Mouse (Mus musculus): ENCODE data around the gene Pfn3.

DNA sequence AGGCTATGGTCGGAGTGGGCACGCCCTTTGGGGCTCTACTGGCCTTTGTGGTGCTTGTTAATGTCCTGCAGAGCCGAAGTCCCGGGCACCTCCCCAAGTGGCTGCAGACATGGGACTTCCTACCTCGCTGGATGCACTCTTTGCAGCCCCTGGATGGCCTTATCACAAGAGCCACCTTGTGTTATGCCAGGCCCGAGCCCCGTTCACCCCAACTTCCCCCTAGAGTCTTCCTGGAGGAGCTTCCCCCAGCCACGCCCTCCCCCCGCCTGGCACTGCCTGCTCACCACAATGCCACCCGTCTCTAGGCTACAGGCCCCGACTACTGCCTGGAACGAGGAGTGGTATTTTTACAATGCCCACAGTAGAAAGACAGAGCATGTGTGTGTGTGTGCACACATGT, 1.7 kb downstream of the Pfn3 start:
- TF ChIP-seq EP300 (IDR thresholded peaks at IDR 0.05): no peak
- TF ChIP-seq CTCF (IDR thresholded peaks at IDR 0.05): no peak
